Mouse (Mus musculus) frontal cortex, postnatal 36 days (tissue): ENCODE measurements around the gene Ccnt1.

Source experiments
- DNase-seq, 2 experiments: peaks; one replicate each; pipeline ENCODE4 v3.0.0; 2022; ENCODE audit warnings: low spot score in 2 of 2

Ccnt1 gene

GRCm38 (mm10) chr15:98570873-98571538 is at the start of gene Ccnt1, which contains the start of gene 4930415O20Rik:
Gene Ccnt1, minus strand, starts transcription at chr15:98570923.
Gene 4930415O20Rik, plus strand, starts transcription at chr15:98571004.
- no peak for DNase-seq

- DNase-seq, result peak; percentile 80 to 81
These were observed 46.4 kb upstream of the Ccnt1 start for GRCm38 (mm10) chr15:98617176-98617537.

DNA sequence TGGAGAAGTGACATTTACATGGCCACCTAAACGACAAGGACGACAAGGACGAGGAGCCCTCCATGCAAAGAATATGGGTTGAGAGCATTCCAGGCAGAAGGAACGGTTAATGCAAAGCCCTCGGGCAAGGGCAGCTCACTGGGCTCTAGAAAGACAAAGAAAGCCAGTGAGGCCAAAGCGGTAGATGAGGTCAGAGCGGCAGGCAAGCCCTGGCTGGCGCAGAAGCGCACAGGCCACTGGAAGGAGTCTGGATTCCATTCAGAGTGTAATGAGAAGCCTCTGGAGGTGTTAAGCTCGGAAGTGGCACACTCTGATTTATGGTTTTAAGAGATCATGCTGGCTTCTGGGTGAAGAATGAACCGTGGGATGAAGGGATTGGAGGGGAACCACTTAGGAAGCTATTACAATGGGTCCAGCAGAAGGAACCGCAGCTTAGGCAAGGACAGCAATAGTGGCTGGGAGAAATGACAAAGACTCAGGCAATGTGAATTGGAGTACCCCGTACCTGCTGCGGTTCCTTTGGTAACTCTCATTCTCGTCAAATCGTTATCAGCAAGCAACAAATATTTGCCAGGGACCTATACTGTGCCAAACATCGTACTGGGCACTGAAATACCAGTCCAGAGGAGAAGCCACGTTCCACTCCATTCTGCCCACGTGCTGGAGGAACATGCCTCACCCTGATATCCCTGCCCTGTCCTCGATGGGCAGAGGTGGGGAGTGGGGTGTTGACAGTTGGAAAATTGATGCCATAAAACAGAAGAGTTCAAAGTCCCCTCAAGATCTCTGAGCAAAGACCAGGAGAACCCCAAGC is 45.8 kb upstream of the Ccnt1 start:
- DNase-seq, result no peak

DNA sequence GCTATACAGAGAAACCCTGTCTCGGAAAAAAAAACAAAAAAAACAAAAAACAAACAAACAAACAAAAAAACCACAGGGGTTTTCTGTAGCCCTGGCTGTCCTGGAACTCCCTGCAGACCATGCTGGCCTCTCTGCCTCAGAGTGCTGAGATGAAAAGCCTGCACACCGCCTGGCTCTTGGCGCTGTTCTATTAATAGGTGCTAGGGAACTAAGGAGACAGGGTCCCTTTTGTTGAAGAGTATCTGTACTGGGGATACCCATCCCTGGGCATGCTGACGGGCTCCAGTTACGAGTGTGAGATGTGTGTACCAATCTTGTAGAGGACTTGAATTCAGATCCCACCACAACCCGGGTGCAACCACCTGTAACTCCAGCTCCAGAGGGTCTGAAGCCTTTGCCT is 45.0 kb upstream of the Ccnt1 start:
- no peak for DNase-seq

DNA sequence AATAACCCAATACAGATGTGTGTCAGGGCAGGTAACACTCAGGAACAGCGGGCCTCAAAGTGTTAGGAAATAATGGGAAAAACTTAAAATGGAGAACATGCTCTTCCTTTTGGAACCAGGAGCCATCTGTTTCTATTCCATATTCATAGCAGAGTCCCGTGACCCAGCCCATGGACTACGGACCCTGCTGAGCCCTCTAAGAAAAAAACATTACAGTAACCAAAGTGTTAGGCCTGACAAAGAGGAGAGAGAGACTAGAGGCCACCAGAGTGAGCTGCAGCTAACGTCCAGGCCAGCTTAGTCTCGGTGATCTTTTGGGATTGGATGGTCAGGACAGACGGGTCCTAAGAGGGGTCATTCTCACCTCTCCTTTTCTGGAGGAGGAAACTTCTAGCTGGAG is 44.2 kb upstream of the Ccnt1 start:
- no peak for DNase-seq

DNA sequence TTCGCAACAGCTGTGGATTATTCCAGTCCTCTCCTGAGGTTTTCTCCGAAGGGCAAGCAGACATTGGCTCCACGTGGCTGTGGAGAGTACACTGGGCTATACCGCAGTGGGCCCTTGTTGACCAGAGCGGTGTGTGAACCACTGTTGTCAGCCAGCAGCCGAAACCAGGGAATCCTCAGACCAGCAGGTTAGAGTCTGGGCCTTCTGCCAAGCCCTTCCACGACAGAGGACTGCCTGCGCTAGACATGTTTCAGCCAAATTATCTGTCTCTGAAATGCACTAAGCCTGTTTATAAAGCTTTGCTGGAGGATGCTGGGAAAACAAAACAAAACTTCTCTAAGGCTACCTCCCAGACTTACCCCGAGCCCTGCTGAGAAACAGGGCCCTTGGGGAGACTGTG is 43.8 kb upstream of the Ccnt1 start:
- DNase-seq, result no peak

DNA sequence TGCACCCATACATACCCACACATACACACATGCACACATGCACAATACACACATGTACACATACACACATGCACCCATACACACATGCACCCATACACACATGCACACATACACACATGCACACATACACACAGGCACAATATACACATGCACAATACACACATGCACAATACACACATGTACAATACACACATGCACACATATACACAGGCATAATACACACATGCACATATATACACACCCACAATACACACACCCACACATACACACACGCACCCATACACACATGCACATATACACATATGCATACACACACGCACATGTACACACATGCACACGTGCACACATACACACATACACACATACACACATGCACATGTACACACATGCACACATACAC is 41.5 kb upstream of the Ccnt1 start:
- no peak for DNase-seq

GRCm38 (mm10) chr15:98610131-98610633 is 39.5 kb upstream of the Ccnt1 start:
- no peak for DNase-seq

DNA sequence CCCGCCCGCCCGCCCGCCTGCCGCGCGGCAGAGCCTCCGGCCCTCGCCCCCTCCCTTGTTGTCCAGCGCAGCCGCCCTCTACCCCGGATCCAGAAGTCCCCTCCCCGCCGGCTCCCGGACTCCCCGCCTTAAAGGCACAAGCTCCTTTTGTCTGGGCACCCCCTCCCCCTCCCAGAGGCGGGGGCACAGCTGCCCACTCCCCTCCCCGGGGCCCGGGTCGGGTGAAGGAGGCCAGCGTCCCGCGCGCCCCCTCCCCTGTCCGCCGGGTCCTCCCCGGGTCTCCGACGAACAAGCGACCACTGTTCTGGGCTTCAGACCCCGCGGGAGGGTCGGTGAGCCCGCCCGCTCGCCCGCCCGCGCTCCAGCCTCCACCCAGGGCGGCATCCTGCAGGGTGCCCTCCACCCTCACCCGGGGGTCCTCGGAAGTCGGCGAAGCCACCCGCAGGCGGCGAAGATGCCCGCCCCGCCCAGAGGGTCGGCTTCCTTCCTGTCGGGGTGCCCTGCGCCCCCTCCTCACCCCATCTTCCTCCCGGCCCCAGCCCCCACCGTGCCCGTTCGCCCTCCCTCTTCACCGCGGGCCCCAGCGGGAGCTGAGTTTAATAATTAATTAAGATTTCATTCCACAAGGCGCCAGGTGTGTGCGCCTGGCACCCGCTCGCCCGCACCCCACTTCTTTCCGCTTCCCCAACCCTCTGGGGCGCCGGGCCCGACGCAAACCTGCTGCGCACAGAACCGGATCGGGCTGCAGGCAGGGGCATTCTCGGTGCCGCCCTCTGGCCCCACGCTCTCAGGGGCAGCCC is 38.8 kb upstream of the Ccnt1 start, which contains the start of gene Adcy6:
Adcy6 (minus strand) TSS at position 746 of the 800 bp plus-strand sequence.
- DNase-seq, result peak; percentile 74 to 77

- DNase-seq, result no peak
These were observed 38.1 kb upstream of the Ccnt1 start for GRCm38 (mm10) chr15:98608784-98609250.

DNA sequence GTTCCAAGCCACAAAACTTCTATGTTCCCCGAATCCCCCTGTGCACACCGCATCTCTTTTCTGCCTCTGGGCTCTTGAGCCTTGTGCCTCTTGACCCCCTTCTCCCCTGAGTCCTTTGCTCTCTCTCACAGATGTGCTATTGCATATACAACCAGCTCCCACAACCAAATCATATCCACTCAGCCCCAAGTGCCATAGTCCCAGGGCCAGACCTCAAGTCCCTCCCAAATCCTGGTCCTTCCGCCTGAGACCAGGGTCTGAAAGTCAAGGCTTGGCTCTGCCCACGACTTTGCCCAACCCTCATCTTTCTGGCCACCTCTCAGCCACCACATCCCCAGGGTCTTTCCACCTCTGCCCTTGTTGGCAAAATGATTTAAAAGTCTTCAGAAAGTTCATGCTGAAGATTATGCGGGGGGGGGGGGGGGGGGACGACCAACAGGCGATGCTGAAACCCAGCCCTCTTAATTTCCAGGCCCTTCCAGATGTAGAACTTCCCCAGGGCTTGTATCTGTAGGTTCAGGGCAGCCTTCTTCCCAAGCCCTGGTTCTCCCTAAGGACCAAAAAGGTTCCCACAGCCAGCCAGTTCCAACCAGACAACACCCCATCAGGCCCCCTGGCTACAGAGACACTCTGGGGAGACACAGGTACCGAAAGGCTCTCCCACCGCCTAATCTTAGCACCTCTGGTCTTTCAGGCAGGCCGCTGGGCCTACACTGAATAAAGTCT is 37.5 kb upstream of the Ccnt1 start:
- DNase-seq, result no peak

DNA sequence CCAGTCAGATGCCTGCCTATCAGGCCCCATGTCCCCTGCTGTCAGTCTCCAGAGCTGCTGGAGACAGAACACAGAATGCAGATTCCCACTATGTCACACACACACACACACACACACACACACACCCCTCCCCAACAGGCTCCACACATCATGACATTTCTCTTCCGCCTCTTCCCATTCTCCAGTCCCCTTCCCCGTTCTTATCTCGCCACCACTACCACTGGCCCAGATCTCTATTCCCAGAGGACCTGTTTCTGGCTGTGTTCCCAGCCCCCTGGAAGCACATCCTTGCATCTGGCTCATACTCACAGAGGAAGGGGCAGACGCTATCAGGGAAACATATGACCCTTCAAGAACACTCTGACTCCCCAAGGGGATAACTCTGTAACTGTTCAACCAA is 36.8 kb upstream of the Ccnt1 start:
- no peak for DNase-seq

GRCm38 (mm10) chr15:98606739-98607138 is 36.0 kb upstream of the Ccnt1 start:
- no peak for DNase-seq

GRCm38 (mm10) chr15:98606051-98606536 is 35.4 kb upstream of the Ccnt1 start:
- no peak for DNase-seq

GRCm38 (mm10) chr15:98604041-98604575 is 33.4 kb upstream of the Ccnt1 start:
- DNase-seq, result no peak

DNA sequence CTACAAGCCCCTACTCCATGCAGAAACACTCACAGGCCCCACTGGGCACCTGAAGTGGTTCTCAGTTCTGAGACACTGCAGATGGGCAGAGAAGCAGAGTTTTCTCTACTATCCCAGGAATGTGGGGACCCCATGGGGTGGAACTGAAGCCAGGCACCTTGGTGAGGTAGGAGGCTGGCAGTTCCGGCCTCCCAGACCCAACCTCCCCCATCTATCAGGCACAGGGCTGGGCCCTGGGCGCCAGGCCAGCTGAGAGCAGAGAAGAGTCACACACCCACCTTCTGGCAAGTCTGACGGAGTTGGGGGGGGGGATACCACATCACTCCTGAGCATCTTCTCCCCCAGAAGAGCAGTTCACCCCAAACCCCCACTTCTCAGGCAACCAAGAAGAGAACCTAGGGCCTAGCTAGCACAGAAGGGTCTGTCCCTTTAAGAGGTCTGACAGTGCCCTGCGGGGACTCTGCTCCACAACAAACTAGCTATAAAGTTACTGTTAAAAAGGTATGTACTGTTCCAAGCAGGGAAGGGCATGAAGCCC is 32.3 kb upstream of the Ccnt1 start:
- DNase-seq, result no peak

GRCm38 (mm10) chr15:98602191-98602881 is 31.6 kb upstream of the Ccnt1 start:
- DNase-seq, result no peak

DNA sequence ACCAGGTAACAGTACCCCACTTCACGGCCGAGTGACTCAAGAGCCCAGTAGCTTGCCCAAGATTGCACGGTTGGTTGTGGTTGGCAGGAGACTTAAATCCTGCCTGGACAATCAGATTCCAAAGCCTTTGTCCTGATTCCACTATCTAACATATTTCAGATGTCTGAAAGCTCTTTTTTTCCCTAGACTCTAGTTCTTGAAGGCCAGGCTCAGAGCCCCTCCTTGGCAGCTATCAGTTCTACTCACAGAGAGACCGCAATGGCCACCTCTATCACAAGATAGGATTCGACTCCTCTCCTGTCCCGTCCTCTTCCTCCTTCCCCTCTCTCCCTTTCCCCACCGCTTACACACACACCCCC is 31.1 kb upstream of the Ccnt1 start:
- DNase-seq, result no peak

DNA sequence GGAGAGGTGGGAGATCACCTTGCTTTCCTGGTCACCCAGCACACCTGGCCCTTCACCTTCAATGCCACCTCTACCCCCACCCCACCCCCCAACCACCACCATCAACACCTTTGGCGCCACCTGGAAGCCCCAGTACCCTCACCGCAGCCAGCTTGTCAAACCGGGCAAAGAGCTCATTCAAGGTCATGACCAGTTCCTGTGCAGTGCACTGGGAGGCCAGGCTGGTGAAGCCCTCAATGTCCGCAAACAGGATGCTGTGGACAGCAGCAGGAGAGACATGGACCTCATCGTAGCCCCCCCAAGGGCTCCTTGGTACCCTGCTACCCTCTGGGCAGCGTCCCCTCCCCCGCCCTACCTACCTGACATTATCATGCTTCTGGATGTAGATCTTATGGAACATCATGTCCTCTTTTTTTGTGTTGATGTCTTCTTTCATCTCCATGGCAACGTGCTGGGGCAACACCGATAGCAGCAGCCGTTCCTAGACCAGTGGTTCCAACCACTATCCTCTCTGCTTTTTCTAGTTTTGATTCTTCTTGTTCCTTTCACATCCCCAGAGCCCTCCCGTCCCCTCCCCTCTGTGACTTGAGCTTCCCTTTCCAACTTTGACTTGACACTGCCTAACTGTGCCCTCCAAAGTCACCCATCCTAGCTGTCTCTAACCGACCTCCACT is 29.4 kb upstream of the Ccnt1 start:
- no peak for DNase-seq

DNA sequence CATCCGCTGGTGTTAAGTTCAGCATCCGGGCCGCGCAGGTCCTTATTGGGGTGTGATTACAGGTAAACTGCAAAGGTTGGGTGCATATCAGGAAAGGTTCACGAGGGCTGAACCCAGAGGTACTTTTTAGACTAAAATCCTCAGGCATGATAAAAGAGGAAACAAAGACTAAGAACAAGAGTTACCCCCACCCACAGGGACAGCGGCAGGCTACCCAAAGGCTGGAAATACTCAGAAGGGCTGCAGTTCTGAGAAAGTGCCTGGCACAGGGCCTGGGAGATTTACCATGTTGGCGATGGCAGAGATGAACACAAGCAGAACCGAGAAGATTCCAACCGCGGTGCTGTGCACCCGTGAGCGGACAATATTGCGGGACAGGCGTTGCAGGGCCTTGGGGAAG is 25.9 kb upstream of the Ccnt1 start:
- no peak for DNase-seq
